Mouse (Mus musculus) spleen, postnatal 4 days (tissue): ENCODE data around the gene Tmem184b.

Source experiments
- DNase-seq, 2 experiments: peaks; one replicate each; pipeline ENCODE4 v3.0.0; 2022; ENCODE audit warnings: low spot score in 2 of 2

Gene Tmem184b

GRCm38 (mm10) chr15:79402836-79403762 is at the start of gene Tmem184b:
Gene Tmem184b (minus strand): TSS chr15:79403569.
- DNase-seq: peak; percentile 80 to 92

- no peak for DNase-seq
These were observed 44.7 kb upstream of the Tmem184b start for GRCm38 (mm10) chr15:79448041-79448440.

- DNase-seq: no peak
These were observed 42.7 kb upstream of the Tmem184b start for GRCm38 (mm10) chr15:79445786-79446654.

- DNase-seq: no peak
These were observed 40.6 kb upstream of the Tmem184b start for GRCm38 (mm10) chr15:79443856-79444410.

GRCm38 (mm10) chr15:79442961-79443518 is 39.7 kb upstream of the Tmem184b start:
- DNase-seq: no peak

GRCm38 (mm10) chr15:79442257-79442611 is 38.9 kb upstream of the Tmem184b start:
- DNase-seq: no peak

- DNase-seq: peak; percentile 65 to 85
These were observed 38.2 kb upstream of the Tmem184b start for GRCm38 (mm10) chr15:79441331-79442256.

GRCm38 (mm10) chr15:79440651-79441330 is 37.4 kb upstream of the Tmem184b start:
- DNase-seq: no peak

- no peak for DNase-seq
These were observed 36.9 kb upstream of the Tmem184b start for GRCm38 (mm10) chr15:79440223-79440622.

- DNase-seq: no peak
These were observed 36.0 kb upstream of the Tmem184b start for GRCm38 (mm10) chr15:79439386-79439785.

GRCm38 (mm10) chr15:79438816-79439215 is 35.4 kb upstream of the Tmem184b start:
- no peak for DNase-seq

GRCm38 (mm10) chr15:79438209-79438810 is 34.9 kb upstream of the Tmem184b start:
- DNase-seq: no peak

- no peak for DNase-seq
These were observed 34.3 kb upstream of the Tmem184b start for GRCm38 (mm10) chr15:79437541-79438208.

GRCm38 (mm10) chr15:79436481-79436921 is 33.1 kb upstream of the Tmem184b start:
- no peak for DNase-seq

- no peak for DNase-seq
These were observed 31.9 kb upstream of the Tmem184b start for GRCm38 (mm10) chr15:79435191-79435671.

GRCm38 (mm10) chr15:79432892-79433291 is 29.5 kb upstream of the Tmem184b start:
- DNase-seq: no peak

GRCm38 (mm10) chr15:79432328-79432727 is 29.0 kb upstream of the Tmem184b start:
- DNase-seq: no peak

- no peak for DNase-seq
These were observed 28.6 kb upstream of the Tmem184b start for GRCm38 (mm10) chr15:79431925-79432324.

GRCm38 (mm10) chr15:79430461-79431000 is 27.2 kb upstream of the Tmem184b start:
- no peak for DNase-seq
